Mouse (Mus musculus) ES-E14 (cell line): ENCODE measurements around the gene Mapkapk2.

Source experiments
- CHD2 ChIP-seq: IDR thresholded peaks from 2 replicates; pipeline ENCODE4 v1.6.1; 2014; ENCODE audit warnings: mild to moderate bottlenecking, low read depth, low read length, inconsistent platforms
- MAFK ChIP-seq: IDR thresholded peaks from 2 replicates; pipeline ENCODE4 v1.6.1; 2014; ENCODE audit warnings: mild to moderate bottlenecking, low read depth, low read length, inconsistent platforms; ENCODE audit not compliant: insufficient read depth
- ZC3H11A ChIP-seq: IDR thresholded peaks from 2 replicates; pipeline ENCODE4 v1.6.1; 2012; ENCODE audit warnings: low read depth, mild to moderate bottlenecking, inconsistent platforms, low read length, borderline replicate concordance

DNA sequence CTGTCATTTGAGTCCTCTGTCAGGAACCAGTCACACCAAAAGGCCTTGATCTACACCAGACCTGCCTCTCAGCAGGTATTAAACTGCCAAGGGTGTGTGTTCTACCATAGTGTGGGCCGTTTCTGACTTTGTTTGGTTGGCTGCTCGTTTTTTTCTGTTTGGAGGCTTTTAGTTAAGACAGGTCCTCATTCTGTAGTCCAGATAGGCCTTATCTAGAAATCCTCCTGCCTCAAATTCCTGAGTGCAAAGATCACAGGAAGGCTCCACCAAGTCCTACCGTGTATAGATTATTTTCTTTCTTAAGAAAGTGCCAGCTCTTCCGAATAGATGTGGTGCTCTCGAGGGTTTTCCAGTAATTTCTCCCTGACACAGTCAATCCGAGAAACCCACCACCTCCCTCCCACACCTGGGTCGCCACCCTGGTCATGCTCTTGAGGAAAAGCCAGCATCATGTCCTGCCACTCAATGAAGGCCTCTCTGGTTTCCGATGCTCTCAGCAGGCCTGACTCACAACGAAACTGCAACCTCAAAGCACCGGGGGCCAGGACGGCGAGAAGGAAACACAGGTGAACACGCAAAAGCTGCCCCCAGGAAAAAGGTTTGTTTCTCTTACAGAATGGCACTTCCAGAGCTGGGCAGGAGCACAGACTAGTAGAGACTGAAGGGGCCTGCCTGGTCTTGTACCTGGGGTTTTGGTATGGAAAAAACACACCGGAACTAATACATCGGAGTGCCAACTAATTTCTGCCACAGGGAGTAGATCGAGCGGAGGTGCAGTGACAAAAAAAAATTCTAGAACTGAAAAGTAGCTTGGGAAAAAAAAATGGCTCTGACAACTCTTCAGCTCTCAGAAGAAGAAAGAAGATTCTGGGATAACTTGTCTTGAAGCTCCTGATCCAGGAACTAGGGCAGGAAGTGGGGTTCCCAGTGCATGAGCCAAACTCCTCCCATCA, 87.1 kb downstream of the Mapkapk2 start:
- no peak for TF ChIP-seq MAFK
- no peak for TF ChIP-seq CHD2
- TF ChIP-seq ZC3H11A, result no peak
